Mouse (Mus musculus): ENCODE measurements around the gene Ptov1. TPM values are rescaled to one million over a fixed set of nuclear protein-coding genes. Genes with fewer than 3 reads are reported as not detected.

Gene Ptov1
- polyA plus RNA-seq, 1 experiment from 2014 or later: 502 TPM

GRCm38 (mm10) chr7:44896499-44896898 lies 26.9 kb upstream of the Ptov1 start:
- 41% methylated on average over 10 of the region's 10 CpGs for WGBS
- peak overlapping the region; percentile 82 for H3K9ac ChIP-seq
- peak overlapping the region; percentile 86 for H3K27ac ChIP-seq
- no peaks in the 10 kb centered on the region for H3K9me3 ChIP-seq
- H3K4me1 ChIP-seq: peaks cover 41% of the 10 kb centered on the region
- ATAC-seq (ENCODE audit: low FRiP score, low read depth): no peak
- H3K4me3 ChIP-seq: peak overlapping the region; percentile 64
- H3K4me2 ChIP-seq (replicated peaks): peak overlapping the region; percentile 80
- peaks cover 30% of the 10 kb centered on the region for H3K36me3 ChIP-seq
- no peaks in the 10 kb centered on the region for H3K27me3 ChIP-seq

- Histone ChIP-seq H3K36me3 (peaks cover 28% of the 10 kb centered on the region), H3K27ac (peak within 1 kb of the TSS; percentile 86), H3K27me3 (no peaks in the 10 kb centered on the region), H3K4me2 (replicated peaks) (peak within 1 kb of the TSS; percentile 80), H3K9ac (peak within 1 kb of the TSS; percentile 82), H3K9me3 (no peaks in the 10 kb centered on the region), H3K4me3 (peak within 1 kb of the TSS; percentile 64), H3K4me1 (peaks cover 41% of the 10 kb centered on the region)
- peak; percentile 70 for ATAC-seq (ENCODE audit: low FRiP score, low read depth)
- 1% methylated on average over 34 of the region's 34 CpGs for WGBS
Observed at GRCm38 (mm10) chr7:44895593-44896434, 26.2 kb upstream of the Ptov1 start, which contains the start of gene Fuz. Fuz (plus strand) TSS chr7:44896079.

GRCm38 (mm10) chr7:44895206-44895592 lies 25.6 kb upstream of the Ptov1 start:
- 68% methylated on average over 7 of the region's 7 CpGs for WGBS
- ATAC-seq (ENCODE audit: low FRiP score, low read depth): no peak

GRCm38 (mm10) chr7:44894175-44894574 lies 24.6 kb upstream of the Ptov1 start:
- no peak for ATAC-seq (ENCODE audit: low FRiP score, low read depth)
- no peaks in the 10 kb centered on the region for H3K27me3 ChIP-seq
- H3K4me1 ChIP-seq: peaks cover 47% of the 10 kb centered on the region
- H3K27ac ChIP-seq: no peak overlapping the region; the same call in 1 of the 2 replicates
- H3K9me3 ChIP-seq: no peaks in the 10 kb centered on the region
- H3K4me2 ChIP-seq (replicated peaks): no peak overlapping the region
- peaks cover 24% of the 10 kb centered on the region for H3K36me3 ChIP-seq
- 82% methylated on average over 3 of the region's 3 CpGs for WGBS
- H3K4me3 ChIP-seq: no peak overlapping the region
- no peak overlapping the region for H3K9ac ChIP-seq

More at GRCm38 (mm10) chr7:44895206-44895592, 25.6 kb upstream of the Ptov1 start:
- Histone ChIP-seq H3K27me3 (no peaks in the 10 kb centered on the region), H3K4me2 (replicated peaks) (peak overlapping the region; percentile 80), H3K36me3 (peaks cover 28% of the 10 kb centered on the region), H3K4me3 (peak overlapping the region; percentile 64), H3K4me1 (peaks cover 47% of the 10 kb centered on the region), H3K27ac (peak overlapping the region; percentile 86), H3K9me3 (no peaks in the 10 kb centered on the region), H3K9ac (no peak overlapping the region)

GRCm38 (mm10) chr7:44893197-44893596 lies 23.6 kb upstream of the Ptov1 start:
- Histone ChIP-seq H3K4me1 (peaks cover 40% of the 10 kb centered on the region), H3K36me3 (peaks cover 25% of the 10 kb centered on the region), H3K9me3 (no peaks in the 10 kb centered on the region), H3K4me2 (replicated peaks) (peak overlapping the region; percentile 97), H3K27ac (peak overlapping the region; percentile 91), H3K27me3 (no peaks in the 10 kb centered on the region), H3K4me3 (peak overlapping the region; percentile 88; the same call in 1 of the 2 replicates), H3K9ac (no peak overlapping the region)
- whole genome bisulfite sequencing: 27% methylated on average over 8 of the region's 8 CpGs
- no peak for ATAC-seq (ENCODE audit: low FRiP score, low read depth)

- peak within 1 kb of the TSS; percentile 95 for H3K9ac ChIP-seq
- WGBS: under 1% methylated on average over 56 of the region's 56 CpGs
- peak within 1 kb of the TSS; percentile 88 for H3K4me3 ChIP-seq
- no peaks in the 10 kb centered on the region for H3K27me3 ChIP-seq
- H3K9me3 ChIP-seq: no peaks in the 10 kb centered on the region
- ATAC-seq (ENCODE audit: low FRiP score, low read depth): peak; percentile 83
- H3K4me1 ChIP-seq: peaks cover 40% of the 10 kb centered on the region
- H3K4me2 ChIP-seq (replicated peaks): peak within 1 kb of the TSS; percentile 97
- H3K27ac ChIP-seq: peak within 1 kb of the TSS; percentile 95
- peaks cover 27% of the 10 kb centered on the region for H3K36me3 ChIP-seq
Observed at GRCm38 (mm10) chr7:44892276-44892921, 22.8 kb upstream of the Ptov1 start, which contains the start of gene Med25. Med25 (minus strand) TSS chr7:44892712.

GRCm38 (mm10) chr7:44891611-44892010 lies 22.0 kb upstream of the Ptov1 start:
- H3K27ac ChIP-seq: peak overlapping the region; percentile 95; the same call in 1 of the 2 replicates
- no peaks in the 10 kb centered on the region for H3K9me3 ChIP-seq
- H3K36me3 ChIP-seq: peaks cover 34% of the 10 kb centered on the region
- H3K4me3 ChIP-seq: peak overlapping the region; percentile 88
- peak overlapping the region; percentile 95 for H3K9ac ChIP-seq
- peaks cover 32% of the 10 kb centered on the region for H3K4me1 ChIP-seq
- WGBS: 30% methylated on average over 6 of the region's 6 CpGs
- H3K4me2 ChIP-seq (replicated peaks): peak overlapping the region; percentile 97
- H3K27me3 ChIP-seq: no peaks in the 10 kb centered on the region
- ATAC-seq (ENCODE audit: low FRiP score, low read depth): no peak

- Histone ChIP-seq H3K9ac (peak overlapping the region; percentile 95), H3K27ac (no peak overlapping the region), H3K4me2 (replicated peaks) (peak overlapping the region; percentile 97), H3K9me3 (no peaks in the 10 kb centered on the region), H3K4me3 (peak overlapping the region; percentile 88), H3K4me1 (peaks cover 30% of the 10 kb centered on the region), H3K27me3 (no peaks in the 10 kb centered on the region), H3K36me3 (peaks cover 43% of the 10 kb centered on the region)
- 92% methylated on average over 4 of the region's 4 CpGs for WGBS
- ATAC-seq (ENCODE audit: low FRiP score, low read depth): no peak
Observed at GRCm38 (mm10) chr7:44890737-44891136, 21.1 kb upstream of the Ptov1 start.

GRCm38 (mm10) chr7:44890180-44890579 lies 20.6 kb upstream of the Ptov1 start:
- Histone ChIP-seq H3K4me3 (no peak overlapping the region), H3K4me1 (peaks cover 27% of the 10 kb centered on the region), H3K36me3 (peaks cover 49% of the 10 kb centered on the region), H3K27ac (no peak overlapping the region), H3K4me2 (replicated peaks) (peak overlapping the region; percentile 97), H3K27me3 (no peaks in the 10 kb centered on the region), H3K9ac (no peak overlapping the region), H3K9me3 (no peaks in the 10 kb centered on the region)
- no peak for ATAC-seq (ENCODE audit: low FRiP score, low read depth)
- WGBS: 90% methylated on average over 7 of the region's 7 CpGs

- Histone ChIP-seq H3K9me3 (no peaks in the 10 kb centered on the region), H3K4me3 (no peak overlapping the region), H3K9ac (no peak overlapping the region), H3K36me3 (peaks cover 64% of the 10 kb centered on the region), H3K4me1 (peaks cover 20% of the 10 kb centered on the region), H3K4me2 (replicated peaks) (no peak overlapping the region), H3K27ac (no peak overlapping the region), H3K27me3 (no peaks in the 10 kb centered on the region)
- ATAC-seq (ENCODE audit: low FRiP score, low read depth): no peak
- WGBS: 93% methylated on average over 13 of the region's 13 CpGs
Observed at GRCm38 (mm10) chr7:44888256-44889105, 18.9 kb upstream of the Ptov1 start.

- Histone ChIP-seq H3K4me1 (peaks cover 15% of the 10 kb centered on the region), H3K9ac (0 out of 2 replicates have a peak overlapping the region, but pooled peaks have one; percentile 20), H3K27ac (no peak overlapping the region), H3K4me3 (no peak overlapping the region), H3K4me2 (replicated peaks) (no peak overlapping the region), H3K27me3 (no peaks in the 10 kb centered on the region), H3K36me3 (peaks cover 79% of the 10 kb centered on the region), H3K9me3 (no peaks in the 10 kb centered on the region)
- no peak for ATAC-seq (ENCODE audit: low FRiP score, low read depth)
- WGBS: 91% methylated on average over 7 of the region's 7 CpGs
Observed at GRCm38 (mm10) chr7:44886964-44887363, 17.4 kb upstream of the Ptov1 start.
